Mouse (Mus musculus) CD4-positive, CD25-positive, alpha-beta regulatory T cell, adult 4 months (primary cell): ENCODE data around the gene Olfr917. TPM values are rescaled to one million over a fixed set of nuclear protein-coding genes. Genes with fewer than 3 reads are reported as not detected.

Source experiments
- ATAC-seq: one replicate; pipeline ENCODE4 v1.8.0; 2017
- polyA plus RNA-seq, 2 experiments: library from polyadenylated mRNA; unstranded; fragments of 100-300 nt; shearing (Covaris generic); gene quantifications; one replicate each; pipeline ENCODE4 v1.2.1; 2017

Gene Olfr917
- not detected for polyA plus RNA-seq

- no peak for ATAC-seq
Measured at GRCm38 (mm10) chr9:38665742-38666141, at the start of gene Olfr917. Gene Olfr917 (minus strand): TSS chr9:38665842.

GRCm38 (mm10) chr9:38674501-38674900 lies 8.9 kb upstream of the Olfr917 start, which contains the start of gene Olfr918:
Gene Olfr918 (minus strand): TSS chr9:38674601.
- ATAC-seq = no peak

GRCm38 (mm10) chr9:38672887-38673286 lies 7.2 kb upstream of the Olfr917 start:
- ATAC-seq = no peak

GRCm38 (mm10) chr9:38659775-38660174 lies 5.9 kb downstream of the Olfr917 start, which contains the start of gene Olfr916:
Gene Olfr916 (minus strand): TSS chr9:38659875.
- ATAC-seq = no peak

GRCm38 (mm10) chr9:38632406-38632805 lies 33.2 kb downstream of the Olfr917 start:
- no peak for ATAC-seq

Other genes with a start within 250 kb of the Olfr917 start
- under 1 TPM in 1 of 2 experiments, not detected in 1; 0.12 TPM for gene Olfr901, start 236.4 kb downstream of the Olfr917 start, polyA plus RNA-seq
- gene Olfr902, start 218.2 kb downstream of the Olfr917 start, polyA plus RNA-seq = not detected
- not detected for gene Olfr904, start 202.7 kb downstream of the Olfr917 start, polyA plus RNA-seq
- gene Olfr905, start 194.7 kb downstream of the Olfr917 start, polyA plus RNA-seq = not detected
- gene Olfr906, start 178.8 kb downstream of the Olfr917 start, polyA plus RNA-seq = not detected
- gene Olfr907, start 170.0 kb downstream of the Olfr917 start, polyA plus RNA-seq = not detected
- not detected for gene Olfr911-ps1, start 144.3 kb downstream of the Olfr917 start, polyA plus RNA-seq
- not detected for gene Olfr910, start 128.0 kb downstream of the Olfr917 start, polyA plus RNA-seq
- under 1 TPM; 0.10 to 0.28 TPM for gene Olfr912, start 85.7 kb downstream of the Olfr917 start, polyA plus RNA-seq
- not detected for gene Olfr913, start 73.1 kb downstream of the Olfr917 start, polyA plus RNA-seq
- not detected for gene Olfr914, start 60.7 kb downstream of the Olfr917 start, polyA plus RNA-seq
- gene Olfr916, start 6.0 kb downstream of the Olfr917 start, polyA plus RNA-seq = under 1 TPM in 1 of 2 experiments, not detected in 1; 0.11 TPM
- gene Olfr918, start 8.8 kb upstream of the Olfr917 start, polyA plus RNA-seq = under 1 TPM in 1 of 2 experiments, not detected in 1; 0.08 TPM
- not detected for gene Olfr919, start 37.8 kb upstream of the Olfr917 start, polyA plus RNA-seq
- 10 to 100 TPM; 26.5 to 31.3 TPM for gene Vwa5a, start 52.4 kb upstream of the Olfr917 start, polyA plus RNA-seq
- gene Olfr920, start 86.5 kb upstream of the Olfr917 start, polyA plus RNA-seq = under 1 TPM; 0.09 to 0.23 TPM
- gene Olfr921, start 107.2 kb upstream of the Olfr917 start, polyA plus RNA-seq = not detected
- gene Olfr922, start 148.8 kb upstream of the Olfr917 start, polyA plus RNA-seq = not detected
- not detected for gene Olfr923, start 160.7 kb upstream of the Olfr917 start, polyA plus RNA-seq
- gene Olfr924, start 178.6 kb upstream of the Olfr917 start, polyA plus RNA-seq = not detected
- not detected for gene Olfr26, start 189.2 kb upstream of the Olfr917 start, polyA plus RNA-seq
- gene Olfr926, start 211.3 kb upstream of the Olfr917 start, polyA plus RNA-seq = not detected